Mouse (Mus musculus): ENCODE data around the gene Lrp8. TPM values are rescaled to one million over a fixed set of nuclear protein-coding genes. Genes with fewer than 3 reads are reported as not detected.
A peak's percentile ranks its signal among the peaks of the same experiment; 100 is the strongest.

The Lrp8 gene
- polyA plus RNA-seq, 1 experiment from 2014 or later, result 52.6 TPM

- H3K36me3 ChIP-seq, result peaks cover 53% of the 10 kb centered on the region
- no peak overlapping the region for H3K4me3 ChIP-seq
- no peaks in the 10 kb centered on the region for H3K4me1 ChIP-seq
- no peak overlapping the region for H3K27ac ChIP-seq
- no peak for ATAC-seq (ENCODE audit: low FRiP score)
- H3K4me2 ChIP-seq (replicated peaks), result no peak overlapping the region
- H3K27me3 ChIP-seq, result no peaks in the 10 kb centered on the region
- WGBS, result 81% methylated on average over 5 of the region's 5 CpGs
- no peaks in the 10 kb centered on the region for H3K9me3 ChIP-seq (replicated peaks)
- H3K9ac ChIP-seq, result no peak overlapping the region
Observed at GRCm38 (mm10) chr4:107899211-107899927, 97.3 kb downstream of the Lrp8 start.

- no peaks in the 10 kb centered on the region for H3K4me1 ChIP-seq
- H3K9me3 ChIP-seq (replicated peaks), result no peaks in the 10 kb centered on the region
- H3K36me3 ChIP-seq, result peaks cover 51% of the 10 kb centered on the region
- no peak overlapping the region for H3K9ac ChIP-seq
- H3K27ac ChIP-seq, result no peak overlapping the region
- no peak overlapping the region for H3K4me2 ChIP-seq (replicated peaks)
- no peaks in the 10 kb centered on the region for H3K27me3 ChIP-seq
- no peak for ATAC-seq (ENCODE audit: low FRiP score)
- 96% methylated on average over 3 of the region's 3 CpGs for WGBS
- no peak overlapping the region for H3K4me3 ChIP-seq
Observed at GRCm38 (mm10) chr4:107900206-107900605, 98.1 kb downstream of the Lrp8 start.

- peaks cover 37% of the 10 kb centered on the region for H3K36me3 ChIP-seq
- H3K4me2 ChIP-seq (replicated peaks), result no peak overlapping the region
- no peak overlapping the region for H3K27ac ChIP-seq
- no peaks in the 10 kb centered on the region for H3K27me3 ChIP-seq
- no peak for ATAC-seq (ENCODE audit: low FRiP score)
- H3K4me3 ChIP-seq, result no peak overlapping the region
- H3K9ac ChIP-seq, result no peak overlapping the region
- 96% methylated on average over 10 of the region's 10 CpGs for WGBS
- no peaks in the 10 kb centered on the region for H3K9me3 ChIP-seq (replicated peaks)
- no peaks in the 10 kb centered on the region for H3K4me1 ChIP-seq
Observed at GRCm38 (mm10) chr4:107904252-107904651, 102.2 kb downstream of the Lrp8 start.

GRCm38 (mm10) chr4:107906561-107906960, 104.5 kb downstream of the Lrp8 start:
- Histone ChIP-seq H3K4me3 (no peak overlapping the region), H3K9ac (no peak overlapping the region), H3K4me2 (replicated peaks) (no peak overlapping the region), H3K36me3 (peaks cover 47% of the 10 kb centered on the region), H3K4me1 (no peaks in the 10 kb centered on the region), H3K27ac (no peak overlapping the region), H3K27me3 (no peaks in the 10 kb centered on the region), H3K9me3 (replicated peaks) (no peaks in the 10 kb centered on the region)
- WGBS, result 95% methylated on average over 9 of the region's 9 CpGs
- ATAC-seq (ENCODE audit: low FRiP score), result no peak

GRCm38 (mm10) chr4:107910020-107910419, 108.0 kb downstream of the Lrp8 start:
- ATAC-seq (ENCODE audit: low FRiP score), result no peak
- no peaks in the 10 kb centered on the region for H3K27me3 ChIP-seq
- no peak overlapping the region for H3K9ac ChIP-seq
- H3K4me3 ChIP-seq, result no peak overlapping the region
- no peaks in the 10 kb centered on the region for H3K4me1 ChIP-seq
- no peak overlapping the region for H3K4me2 ChIP-seq (replicated peaks)
- no peak overlapping the region for H3K27ac ChIP-seq
- no peaks in the 10 kb centered on the region for H3K9me3 ChIP-seq (replicated peaks)
- H3K36me3 ChIP-seq, result peaks cover 47% of the 10 kb centered on the region
- WGBS, result 91% methylated on average over 4 of the region's 4 CpGs

GRCm38 (mm10) chr4:107920336-107920735, 118.3 kb downstream of the Lrp8 start:
- no peak overlapping the region for H3K4me2 ChIP-seq (replicated peaks)
- no peaks in the 10 kb centered on the region for H3K27me3 ChIP-seq
- H3K9ac ChIP-seq, result no peak overlapping the region
- ATAC-seq (ENCODE audit: low FRiP score), result no peak
- no peaks in the 10 kb centered on the region for H3K9me3 ChIP-seq (replicated peaks)
- H3K4me1 ChIP-seq, result peaks cover 18% of the 10 kb centered on the region
- no peak overlapping the region for H3K4me3 ChIP-seq
- 0 out of 2 replicates have a peak, but pooled peaks cover 6% of the 10 kb centered on the region for H3K36me3 ChIP-seq
- 90% methylated on average over 2 of the region's 2 CpGs for WGBS
- H3K27ac ChIP-seq, result no peak overlapping the region

- Histone ChIP-seq H3K4me1 (peaks cover 18% of the 10 kb centered on the region), H3K9ac (no peak overlapping the region), H3K27me3 (no peaks in the 10 kb centered on the region), H3K4me3 (no peak overlapping the region), H3K36me3 (0 out of 2 replicates have a peak, but pooled peaks cover 6% of the 10 kb centered on the region), H3K4me2 (replicated peaks) (no peak overlapping the region), H3K27ac (no peak overlapping the region), H3K9me3 (replicated peaks) (no peaks in the 10 kb centered on the region)
- no peak for ATAC-seq (ENCODE audit: low FRiP score)
- 86% methylated on average over 8 of the region's 8 CpGs for WGBS
Observed at GRCm38 (mm10) chr4:107921152-107921695, 119.2 kb downstream of the Lrp8 start.

- Histone ChIP-seq H3K4me3 (no peak overlapping the region), H3K36me3 (0 out of 2 replicates have a peak, but pooled peaks cover 6% of the 10 kb centered on the region), H3K4me2 (replicated peaks) (peak overlapping the region; percentile 79; the same call in 1 of the 2 replicates), H3K9ac (no peak overlapping the region), H3K9me3 (replicated peaks) (no peaks in the 10 kb centered on the region), H3K4me1 (peaks cover 18% of the 10 kb centered on the region), H3K27me3 (no peaks in the 10 kb centered on the region), H3K27ac (no peak overlapping the region)
- 57% methylated on average over 4 of the region's 4 CpGs for WGBS
- ATAC-seq (ENCODE audit: low FRiP score), result no peak
Observed at GRCm38 (mm10) chr4:107921952-107922351, 119.9 kb downstream of the Lrp8 start.

- Histone ChIP-seq H3K4me2 (replicated peaks) (peak within 1 kb of the TSS; percentile 79), H3K9me3 (replicated peaks) (no peaks in the 10 kb centered on the region), H3K36me3 (0 out of 2 replicates have a peak, but pooled peaks cover 6% of the 10 kb centered on the region), H3K4me1 (peaks cover 18% of the 10 kb centered on the region), H3K27me3 (no peaks in the 10 kb centered on the region), H3K4me3 (peak within 1 kb of the TSS; percentile 76), H3K27ac (0 out of 2 replicates have a peak within 1 kb of the TSS, but pooled peaks have one; percentile 35), H3K9ac (peak within 1 kb of the TSS; percentile 72)
- 2% methylated on average over 38 of the region's 38 CpGs for WGBS
- ATAC-seq (ENCODE audit: low FRiP score), result peak; percentile 90
Observed at GRCm38 (mm10) chr4:107923145-107923802, 121.2 kb downstream of the Lrp8 start, which contains the start of gene Cpt2. Gene Cpt2 (minus strand): TSS chr4:107923610.

GRCm38 (mm10) chr4:107923803-107924194, 121.7 kb downstream of the Lrp8 start:
- 48% methylated on average over 7 of the region's 7 CpGs for WGBS
- Histone ChIP-seq H3K36me3 (0 out of 2 replicates have a peak, but pooled peaks cover 6% of the 10 kb centered on the region), H3K4me2 (replicated peaks) (peak overlapping the region; percentile 79), H3K27me3 (no peaks in the 10 kb centered on the region), H3K27ac (no peak overlapping the region), H3K4me3 (peak overlapping the region; percentile 76), H3K4me1 (peaks cover 18% of the 10 kb centered on the region), H3K9ac (peak overlapping the region; percentile 72; the same call in 1 of the 2 replicates), H3K9me3 (replicated peaks) (no peaks in the 10 kb centered on the region)
- ATAC-seq (ENCODE audit: low FRiP score), result peak; percentile 26; the same call in 1 of the 2 replicates
